Mouse (Mus musculus) B cell, adult 2 months (primary cell): Measurements from ENCODE around the gene Gprc5c.

Experiments used
- DNase-seq, 2 experiments: peaks; one replicate each; pipeline ENCODE4 v3.0.0; 2022

Gene Gprc5c

GRCm38 (mm10) chr11:114917120-114917519, 66.2 kb downstream of the Gprc5c start:
- DNase-seq, result no peak
